Mouse (Mus musculus): Measurements from ENCODE around the gene Flad1.

The Flad1 gene

DNA sequence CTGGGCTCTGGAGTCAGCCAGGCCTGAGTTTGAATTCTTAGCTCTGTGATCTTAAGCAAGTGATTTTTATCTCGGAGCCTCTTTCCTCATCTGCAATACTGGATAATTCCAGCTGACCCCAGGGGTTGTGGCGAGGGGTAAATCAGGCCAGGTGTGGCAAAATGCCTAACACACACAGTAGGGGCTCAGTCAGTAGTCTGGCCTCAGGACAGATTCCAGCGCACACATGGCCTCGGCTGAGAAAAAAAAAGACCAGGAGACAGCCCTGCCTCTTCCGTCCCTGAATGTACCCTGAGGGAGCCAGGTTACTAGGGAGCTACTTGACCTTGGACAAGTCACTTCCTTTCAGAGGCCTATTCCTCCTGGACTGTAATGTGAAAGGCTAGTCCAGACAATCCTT is 28.7 kb downstream of the Flad1 start:
- no peak for DNase-seq (ENCODE audit: low read depth, low spot score)

DNA sequence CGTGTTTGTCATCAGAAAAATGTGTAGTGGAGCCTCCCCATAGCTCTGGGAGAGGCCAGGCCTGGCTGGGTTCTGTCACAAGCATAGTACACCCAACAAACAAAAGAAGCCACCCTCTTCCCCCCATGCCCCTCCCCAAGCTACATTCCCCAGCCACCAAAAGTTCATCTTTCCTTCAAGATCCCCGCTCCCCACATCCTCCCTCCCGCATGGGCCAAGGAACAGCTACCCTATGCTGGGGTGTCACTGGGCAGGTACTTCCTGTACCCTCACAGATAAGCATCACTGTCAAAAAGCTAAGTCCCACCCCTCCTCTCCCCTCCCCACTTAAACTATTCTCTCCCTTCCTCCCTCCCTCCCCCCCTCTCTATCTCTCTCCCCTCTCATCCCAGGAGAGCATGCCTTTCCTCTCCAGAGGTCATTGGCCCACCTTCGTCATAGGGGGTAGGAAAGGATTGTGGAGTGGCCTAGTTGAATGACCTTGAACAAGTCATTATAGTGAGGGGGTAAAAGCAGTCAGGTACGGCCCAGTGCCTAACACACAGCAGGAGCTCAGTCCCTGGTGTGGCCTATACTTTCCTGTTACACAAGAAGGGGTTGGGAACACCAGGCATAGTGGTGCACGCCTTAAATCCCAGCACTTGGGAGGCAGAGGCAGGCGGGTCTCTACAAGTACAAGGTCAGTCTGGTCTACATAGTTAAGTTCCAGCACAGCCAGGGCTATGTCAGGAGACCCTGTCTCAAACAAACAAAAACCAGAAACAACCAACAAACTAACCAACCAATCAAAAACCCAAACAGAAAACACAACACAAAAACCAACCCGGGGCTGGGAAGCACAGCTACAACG is 29.4 kb downstream of the Flad1 start:
- DNase-seq (ENCODE audit: low read depth, low spot score): no peak

DNA sequence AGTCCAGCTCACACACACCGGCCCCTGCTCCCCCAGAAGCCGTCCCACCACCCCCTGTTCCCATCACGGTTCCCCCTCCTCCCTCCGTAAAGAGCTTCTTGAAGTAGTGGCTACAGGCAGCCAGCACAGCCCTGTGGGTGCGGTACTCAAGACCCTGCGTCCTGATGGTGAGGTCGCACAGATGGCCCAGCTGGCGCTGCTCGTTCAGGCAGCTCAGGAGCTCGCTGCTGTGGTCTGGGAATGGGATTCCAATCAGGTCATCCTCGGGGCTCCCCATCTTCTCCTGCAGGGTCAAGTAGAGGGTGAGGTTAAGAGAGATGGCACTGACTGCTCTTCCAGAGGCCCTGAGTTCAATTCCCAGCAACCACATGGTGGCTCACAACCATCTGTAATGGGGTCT is 30.4 kb downstream of the Flad1 start:
- no peak for DNase-seq (ENCODE audit: low read depth, low spot score)

DNA sequence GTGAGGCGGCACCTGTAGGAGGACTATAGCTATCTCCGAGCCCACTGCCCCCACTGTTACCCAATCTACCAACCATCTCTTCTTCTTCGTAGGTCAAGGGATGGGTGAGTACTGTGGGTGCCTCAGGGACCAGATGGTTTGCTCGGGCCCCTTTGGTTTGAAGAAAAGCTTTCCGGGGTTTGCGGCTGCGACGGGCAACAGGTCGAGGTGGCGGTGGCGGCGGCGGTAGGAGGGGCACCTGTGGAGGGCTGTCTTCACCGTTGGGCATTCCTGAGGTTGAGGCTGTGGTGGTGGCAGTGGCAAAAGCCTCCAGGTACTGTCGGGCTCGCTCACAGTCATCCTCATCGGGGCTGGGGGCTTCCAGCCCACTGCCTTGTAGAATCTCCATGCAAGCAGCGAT is 31.0 kb downstream of the Flad1 start:
- DNase-seq (ENCODE audit: low read depth, low spot score): no peak

DNA sequence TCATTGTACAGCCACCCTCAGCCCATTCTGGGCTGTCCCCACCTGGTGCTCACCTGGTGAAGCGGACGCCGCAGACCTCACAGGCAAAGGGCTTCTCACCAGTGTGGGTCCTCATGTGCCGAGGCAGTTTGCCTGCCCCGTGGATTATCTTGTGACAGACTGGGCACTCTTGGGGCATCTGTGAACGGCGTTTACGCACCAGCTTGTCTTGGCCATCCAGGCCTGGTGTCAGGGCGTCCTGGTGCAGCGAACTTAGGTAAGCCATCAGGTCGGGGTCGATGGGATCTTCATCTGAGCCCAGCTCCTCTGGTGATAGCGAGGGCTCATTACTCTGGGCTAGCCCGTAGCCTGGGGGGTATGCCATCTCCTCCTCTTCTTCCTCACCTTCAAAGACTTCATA is 31.4 kb downstream of the Flad1 start:
- DNase-seq (ENCODE audit: low read depth, low spot score): no peak

DNA sequence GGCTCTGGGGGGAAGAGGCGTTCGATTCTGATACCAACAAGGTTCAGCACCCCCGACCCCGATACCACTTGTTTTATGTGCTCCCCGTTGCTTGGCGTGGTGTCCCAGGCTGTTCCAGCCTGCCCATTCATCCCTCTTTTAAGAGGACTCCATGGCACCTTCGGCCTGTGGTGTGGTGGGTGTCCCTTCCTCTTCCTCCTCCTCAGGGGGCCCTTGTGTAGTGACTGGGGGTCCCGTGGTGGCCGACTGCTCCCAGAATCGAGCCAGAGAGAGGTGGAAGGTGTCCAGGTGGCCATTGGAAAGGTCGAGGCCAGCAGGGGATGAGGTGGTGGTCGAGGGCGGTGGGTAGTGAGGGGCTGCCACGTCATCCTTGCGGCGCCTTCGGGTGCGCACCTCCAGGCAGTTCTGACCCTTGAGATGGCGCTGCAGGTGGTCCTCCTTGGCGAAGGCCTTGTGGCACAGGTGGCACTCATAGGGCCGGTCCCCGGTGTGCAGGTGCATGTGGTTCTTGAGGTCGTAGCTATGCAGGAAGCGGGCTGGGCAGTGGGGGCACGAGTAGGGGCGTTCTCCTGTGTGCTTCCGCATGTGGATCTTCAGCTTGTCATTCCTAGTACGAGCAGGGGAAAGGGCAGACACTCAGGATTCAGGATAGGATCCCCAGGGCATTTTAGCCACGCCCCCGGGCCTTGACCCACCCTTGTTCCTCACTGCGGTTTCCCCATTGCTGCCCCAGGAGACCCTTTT is 32.1 kb downstream of the Flad1 start:
- DNase-seq (ENCODE audit: low read depth, low spot score): no peak

DNA sequence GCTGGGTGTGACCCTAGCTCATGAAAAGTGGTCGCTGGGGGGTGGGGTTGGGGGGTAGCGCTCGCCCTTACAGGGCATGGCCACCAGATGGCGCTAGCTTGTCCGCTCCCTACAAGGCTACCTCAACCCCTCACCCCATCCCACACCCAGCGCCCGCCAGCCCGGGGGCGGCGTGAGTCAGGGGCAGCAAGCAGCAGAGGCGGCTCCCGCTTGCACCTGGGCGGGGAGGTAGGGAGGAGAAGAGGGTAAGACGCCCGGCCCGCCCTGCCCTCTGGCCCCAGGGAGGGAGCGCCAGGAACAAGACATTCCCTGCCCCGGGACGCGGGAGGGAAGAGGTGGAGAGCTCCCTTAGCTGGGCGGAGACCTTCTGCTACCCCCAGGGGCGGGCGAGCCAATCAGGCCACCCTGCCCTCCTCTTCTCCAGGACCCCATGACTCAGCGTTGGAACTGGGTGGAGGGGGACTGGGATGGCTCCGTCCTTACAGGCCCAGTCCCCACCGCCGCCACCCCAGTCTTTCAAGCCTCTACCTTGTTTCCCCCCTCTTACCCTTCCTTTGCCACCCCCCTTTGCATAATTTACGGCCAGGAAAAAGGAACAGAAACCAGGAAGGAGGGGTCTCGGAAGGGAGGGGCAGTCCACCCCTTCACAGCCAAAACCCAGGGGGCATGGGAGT is 33.1 kb downstream of the Flad1 start:
- peak; percentile 71 for DNase-seq (ENCODE audit: low read depth, low spot score)

DNA sequence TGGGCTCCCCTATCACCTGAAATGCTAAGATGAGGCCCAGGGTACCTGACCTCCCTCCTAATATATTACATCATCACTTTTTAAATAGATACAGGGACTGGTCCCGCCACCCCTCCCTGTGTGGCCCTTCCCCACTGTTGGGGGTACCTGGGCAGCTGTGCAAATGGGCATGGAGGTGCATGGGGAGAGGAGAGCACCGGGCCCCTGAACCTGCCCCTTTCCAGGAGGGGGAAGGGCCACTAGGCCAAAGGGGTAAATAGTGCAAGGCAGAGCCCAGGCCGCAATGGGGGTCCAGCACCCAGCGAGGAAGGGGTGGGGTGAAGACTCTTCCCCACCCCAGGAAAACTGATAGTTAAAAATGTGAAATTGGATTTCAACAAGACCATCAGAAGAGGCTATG is 33.8 kb downstream of the Flad1 start:
- DNase-seq (ENCODE audit: low read depth, low spot score): no peak

DNA sequence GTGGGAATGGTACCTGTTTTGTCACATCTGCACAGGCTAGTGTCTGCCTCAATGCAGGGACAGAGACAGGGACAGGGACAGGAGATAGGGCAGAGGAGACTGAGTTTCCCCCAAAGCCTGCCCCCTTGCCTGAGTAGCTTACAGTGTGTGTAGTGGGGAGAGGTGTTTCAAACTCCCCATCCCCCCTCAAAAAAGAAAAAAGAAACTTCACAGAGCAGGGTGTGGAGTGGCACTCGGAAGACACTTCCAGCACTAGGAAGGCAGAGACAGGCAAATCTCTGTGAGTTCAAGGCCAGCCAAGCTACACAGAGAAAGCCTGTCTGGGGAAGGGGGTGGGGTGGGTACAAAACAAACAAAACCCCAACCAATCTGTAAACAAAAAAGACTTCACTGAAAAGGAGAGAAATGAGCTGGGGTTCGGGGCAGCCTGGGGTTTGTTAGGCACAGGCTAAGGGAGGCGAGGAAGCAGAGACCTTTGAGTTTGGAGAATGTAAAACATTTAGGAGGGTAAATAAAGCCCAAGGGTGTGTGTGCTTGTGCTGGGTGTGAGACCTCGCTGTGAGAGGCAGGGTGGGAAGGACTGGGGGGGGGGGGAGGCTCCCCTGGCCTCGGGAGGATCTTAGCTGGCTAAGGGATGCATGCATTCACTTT is 38.0 kb downstream of the Flad1 start:
- DNase-seq (ENCODE audit: low read depth, low spot score): no peak

DNA sequence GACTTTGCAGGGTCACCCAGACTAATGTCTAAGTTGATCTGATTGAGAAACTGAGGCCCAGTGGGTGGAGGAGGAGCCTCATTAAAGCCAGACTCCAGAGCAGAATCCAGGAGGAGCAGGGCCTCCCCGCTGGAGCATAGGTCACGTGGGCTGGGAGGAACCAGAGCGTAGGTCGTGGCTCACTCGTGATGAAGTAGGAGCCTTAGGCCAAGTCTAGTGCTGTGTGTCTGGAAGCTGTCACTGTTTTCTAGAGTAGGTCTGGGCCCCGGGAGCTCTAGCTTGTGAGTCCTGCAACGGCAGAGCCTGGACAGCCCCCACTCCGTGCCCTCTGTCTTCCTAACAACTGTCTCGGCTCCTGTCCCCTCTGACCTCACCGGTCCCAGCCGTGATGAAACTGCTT is 44.3 kb downstream of the Flad1 start:
- DNase-seq (ENCODE audit: low read depth, low spot score): no peak

DNA sequence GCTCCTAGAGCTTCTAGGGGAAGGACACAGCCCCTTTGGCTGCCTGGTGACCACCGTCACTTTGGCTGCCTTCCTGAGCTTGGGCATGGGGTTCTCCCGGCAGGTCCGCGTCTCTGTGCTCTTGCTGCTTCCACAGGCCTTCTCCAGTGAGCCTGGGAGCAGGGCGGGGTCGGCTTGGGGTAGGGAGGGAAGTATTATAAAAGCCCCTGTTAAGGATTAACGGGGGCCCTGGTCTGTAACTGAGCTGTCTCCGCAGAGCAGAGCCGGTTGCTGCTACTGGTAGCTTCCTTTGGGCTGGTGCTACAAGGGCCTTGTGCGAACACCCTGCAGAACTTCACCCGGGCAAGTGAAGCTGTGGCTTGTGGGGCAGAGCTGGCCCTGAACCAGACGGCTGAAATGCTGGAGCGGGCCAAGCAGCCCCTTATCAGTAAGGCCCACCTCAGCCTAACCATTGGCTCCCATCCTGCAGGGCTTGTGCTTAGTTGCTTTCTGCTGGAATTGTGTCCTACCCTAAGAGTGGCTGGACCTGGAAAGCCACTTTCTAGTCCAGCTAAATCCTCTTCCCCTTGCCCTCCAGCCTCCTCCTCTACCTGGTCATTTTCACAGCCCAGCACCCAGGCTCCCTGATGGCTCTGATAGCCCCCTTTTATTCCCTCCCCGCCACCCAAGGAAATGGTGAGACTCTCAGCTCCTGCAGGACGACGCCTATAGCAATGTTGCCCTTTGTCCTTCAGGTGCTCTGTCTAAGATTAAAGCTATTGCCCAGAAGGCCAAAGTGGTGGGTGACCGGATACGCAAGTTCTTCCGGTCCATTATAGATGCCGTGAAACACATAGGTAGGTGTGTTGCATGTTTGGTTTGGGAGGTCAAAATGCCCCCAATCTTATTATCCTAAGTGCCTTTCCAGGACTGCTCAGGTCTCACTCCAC is 45.9 kb downstream of the Flad1 start:
- no peak for DNase-seq (ENCODE audit: low read depth, low spot score)

DNA sequence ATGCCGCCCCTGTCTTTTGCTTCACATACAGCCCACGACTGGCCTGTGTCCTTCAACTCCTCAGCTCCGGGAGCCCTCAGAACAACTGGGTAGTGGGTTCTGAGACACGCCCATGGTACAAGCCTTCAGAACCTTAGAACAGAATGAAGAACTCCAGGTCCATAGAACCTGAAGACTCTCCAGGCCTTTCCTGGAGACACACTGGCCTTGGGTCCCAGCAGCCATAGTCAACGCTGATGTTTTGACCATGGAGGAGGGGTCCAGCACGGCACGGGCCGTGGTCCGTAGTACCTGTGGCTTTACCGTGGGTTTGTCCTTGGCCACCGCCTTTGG is 46.6 kb downstream of the Flad1 start, which contains the start of gene Dcst1:
Gene Dcst1 (minus strand): TSS at position 101 of the 333 bp plus-strand sequence.
- DNase-seq (ENCODE audit: low read depth, low spot score): no peak

DNA sequence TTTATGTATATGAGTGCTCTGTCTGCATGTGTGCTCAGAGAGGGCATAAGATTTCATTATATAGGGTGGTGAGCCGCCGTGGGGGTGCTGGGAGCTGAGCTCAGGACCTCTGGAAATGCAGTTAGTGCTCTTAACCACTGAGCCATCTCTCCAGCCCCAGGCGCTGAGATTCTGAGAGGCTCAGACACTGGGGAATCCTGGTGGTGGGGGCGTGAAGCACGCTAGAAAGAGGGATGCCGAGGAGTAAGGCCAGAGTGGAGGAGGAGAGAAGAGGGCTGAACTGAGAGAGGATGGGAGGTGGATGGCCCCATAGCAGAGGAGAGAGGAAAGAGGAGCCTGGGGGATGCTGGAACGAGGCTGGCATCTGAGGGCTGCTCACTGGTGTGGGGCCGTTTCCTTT is 47.0 kb downstream of the Flad1 start:
- DNase-seq (ENCODE audit: low read depth, low spot score): no peak

DNA sequence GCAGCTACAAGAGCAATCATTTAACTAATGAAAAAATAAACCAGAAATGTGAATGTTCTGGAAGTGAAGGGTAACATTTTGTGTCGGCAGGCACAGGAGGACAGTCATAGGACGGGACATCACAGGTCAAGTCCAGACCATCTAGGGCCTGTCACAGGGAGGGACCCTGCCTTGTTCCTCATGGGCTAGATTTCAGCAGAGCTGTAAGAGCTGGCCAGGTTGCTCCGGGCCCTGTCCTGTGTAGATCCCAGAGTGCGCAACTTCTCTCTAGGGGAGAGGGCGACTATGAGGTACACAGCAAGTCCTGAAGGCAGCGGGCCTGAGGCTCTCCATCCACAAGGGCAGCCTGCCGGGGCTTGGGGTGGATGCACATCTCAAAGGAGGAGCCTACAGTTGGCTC is 50.0 kb downstream of the Flad1 start, which contains the start of gene Dcst2:
Gene Dcst2 (plus strand): TSS at position 301 of the 400 bp plus-strand sequence.
- no peak for DNase-seq (ENCODE audit: low read depth, low spot score)

DNA sequence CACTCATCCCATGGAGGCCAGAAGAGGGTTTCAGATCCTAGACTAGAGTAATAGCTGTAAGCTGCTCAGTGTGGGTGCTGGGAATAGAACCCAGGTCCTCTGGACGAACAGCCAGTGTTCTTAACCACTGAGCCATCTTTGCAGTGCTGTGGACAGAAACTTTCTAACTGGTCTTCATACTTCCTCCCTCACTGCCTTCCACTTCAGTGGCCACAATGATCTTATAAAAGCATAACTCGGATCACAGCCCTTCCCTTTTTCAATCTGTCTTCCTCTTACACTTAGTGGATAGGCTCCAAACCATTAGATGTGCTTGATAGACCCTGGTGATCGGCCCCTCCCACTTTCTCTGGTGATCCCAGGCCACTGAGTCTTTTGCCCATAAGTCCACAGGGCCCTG is 51.4 kb downstream of the Flad1 start:
- no peak for DNase-seq (ENCODE audit: low read depth, low spot score)

DNA sequence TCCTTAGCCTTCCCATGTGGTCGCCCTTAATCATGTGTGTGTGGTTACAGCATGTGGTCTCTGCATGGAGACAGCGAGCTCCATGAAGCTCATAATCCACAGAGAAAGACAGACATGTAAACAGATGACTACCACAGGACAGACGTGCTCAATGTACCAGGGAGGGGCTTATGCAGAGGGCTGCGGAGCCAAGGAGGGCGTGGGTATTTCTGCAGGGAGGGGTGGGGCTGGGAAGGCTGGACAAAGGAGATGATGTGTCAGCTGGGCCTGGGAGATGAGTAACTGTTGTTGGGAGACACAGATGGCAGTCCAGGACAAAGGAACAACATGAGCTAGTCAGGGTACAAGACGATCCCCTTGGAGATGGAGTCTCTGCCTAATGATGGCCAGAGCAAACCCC is 52.0 kb downstream of the Flad1 start:
- no peak for DNase-seq (ENCODE audit: low read depth, low spot score)

DNA sequence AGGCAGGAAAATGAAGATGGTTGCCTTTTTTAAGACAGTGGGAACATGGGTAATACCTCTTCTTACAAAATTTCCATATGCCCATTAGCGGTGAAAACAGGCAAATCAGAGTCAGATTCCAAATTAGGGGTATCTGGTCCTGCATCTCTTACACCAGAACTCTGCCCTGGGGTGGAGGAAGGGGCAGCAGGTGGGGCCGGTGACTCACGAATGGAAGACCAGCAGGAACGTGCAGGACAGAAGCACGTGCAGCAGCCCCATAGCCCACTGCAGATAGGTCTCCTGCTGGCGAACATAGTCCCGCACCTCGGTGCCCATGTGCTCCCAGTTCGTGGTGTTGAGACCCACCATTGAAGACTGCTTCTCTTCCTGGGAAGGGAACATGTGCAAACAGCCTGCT is 55.6 kb downstream of the Flad1 start:
- DNase-seq (ENCODE audit: low read depth, low spot score): no peak

DNA sequence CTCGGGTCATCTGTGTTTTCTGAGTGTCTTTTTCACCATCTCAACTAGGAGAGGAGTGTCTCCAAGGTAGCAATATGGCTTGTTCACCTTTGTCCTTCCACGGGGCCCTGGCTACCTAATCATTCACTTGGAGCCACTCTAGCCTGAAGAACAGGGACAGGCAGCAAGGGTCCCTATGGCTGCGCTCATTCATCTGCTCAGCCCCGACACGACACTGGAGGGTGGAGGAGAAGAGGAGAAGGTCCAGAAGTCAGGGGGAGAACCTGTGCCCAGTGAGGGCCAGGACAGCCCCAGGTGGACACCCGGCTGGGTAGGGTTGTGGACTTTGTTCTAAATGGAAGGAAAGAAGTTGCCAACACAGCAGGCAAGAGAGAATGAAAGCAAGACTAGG is 56.2 kb downstream of the Flad1 start:
- DNase-seq (ENCODE audit: low read depth, low spot score): no peak

DNA sequence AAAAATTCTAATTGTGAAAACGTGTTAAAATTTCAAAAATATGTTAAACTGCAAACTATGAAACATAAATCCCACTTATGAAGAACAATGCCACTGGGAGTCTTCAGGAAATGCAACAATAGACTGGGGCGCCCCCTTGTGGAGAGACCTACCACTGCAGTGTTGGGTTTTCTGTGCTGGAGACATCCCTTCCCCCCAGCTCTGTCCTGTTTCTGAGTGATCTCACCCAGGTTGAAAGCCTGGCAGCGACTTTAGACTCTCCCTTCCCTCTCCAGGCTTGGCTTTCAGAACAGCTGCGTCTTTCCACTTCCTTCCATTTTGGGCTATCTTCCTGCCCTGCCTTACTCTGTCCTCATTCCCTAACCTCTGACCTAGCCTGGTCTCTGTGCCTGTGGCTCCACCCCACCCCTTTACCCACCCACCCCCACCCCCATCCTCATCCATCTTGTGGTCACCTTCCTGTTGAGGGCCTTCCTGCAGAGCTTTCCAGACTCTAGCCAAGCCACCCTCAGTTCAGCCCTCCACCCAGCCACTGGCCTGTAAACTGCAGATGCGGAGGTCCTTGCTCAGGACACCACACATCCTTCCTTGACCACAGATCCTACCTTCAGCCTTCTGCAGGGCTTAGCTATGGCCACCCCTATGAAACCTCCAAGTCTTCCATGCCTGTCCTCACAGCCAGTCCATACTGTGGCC is 56.7 kb downstream of the Flad1 start:
- DNase-seq (ENCODE audit: low read depth, low spot score): peak; percentile 70

DNA sequence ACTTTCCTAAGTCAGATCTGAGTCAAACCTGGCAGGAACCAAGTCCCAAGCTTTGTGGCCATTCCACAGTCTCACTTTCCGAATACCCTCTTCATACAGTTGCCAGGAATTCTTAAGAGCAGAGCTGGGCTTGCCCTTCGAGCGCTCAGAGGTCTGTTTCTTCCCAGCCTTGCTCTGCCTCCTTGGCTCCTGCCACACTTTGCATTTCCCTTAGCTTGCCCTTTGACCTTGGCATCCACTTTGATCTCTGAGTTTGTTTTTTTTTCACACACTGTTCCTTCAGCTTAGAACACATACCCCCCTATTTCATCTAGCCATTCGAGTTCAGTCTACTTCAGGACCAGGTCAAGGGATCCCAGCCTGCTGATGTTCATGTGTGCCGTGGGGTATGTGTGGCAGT is 60.4 kb downstream of the Flad1 start:
- no peak for DNase-seq (ENCODE audit: low read depth, low spot score)

Measured in retina, postnatal 7 days (tissue).